16 mouse cellular contexts compared by ENCODE assay signal in the genomic region with DNA sequence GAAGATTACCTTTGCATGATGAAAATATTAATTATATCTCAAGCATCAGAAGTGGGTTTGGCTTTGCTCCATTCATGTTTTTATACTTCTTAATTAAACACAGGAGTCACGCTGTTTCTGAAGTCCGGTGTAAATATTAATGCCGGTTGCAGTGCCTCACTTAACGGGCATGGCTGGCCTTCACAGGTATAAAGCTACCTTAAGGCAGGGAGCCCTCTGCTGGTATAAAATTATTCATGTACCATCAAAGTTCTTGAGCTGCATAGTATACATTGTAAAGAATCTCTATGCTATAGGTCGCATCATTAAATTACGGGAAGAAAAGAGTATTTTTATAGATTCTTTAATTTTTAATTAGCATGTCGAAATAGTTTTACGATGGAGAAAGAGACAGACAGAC.
DNase-seq lines count a peak whose midpoint lies in the region; ATAC-seq lines count a peak whose summit lies in the region.
"Had no signal": no experiment of that assay in that cellular context is flagged by ENCODE, and none has a peak within 500 bp of the region (broad histone marks: within the 10 kb centered on the region; RNA-seq: fewer than 3 reads in every experiment).

No protein-coding gene starts in this region.

- no peaks in the 10 kb centered on the region for H3K9me3 ChIP-seq in midbrain, embryonic 12.5 days
- H3K9me3 ChIP-seq in midbrain, embryonic 10.5 days (replicated peaks), result no peaks in the 10 kb centered on the region
- no peaks in the 10 kb centered on the region for H3K9me3 ChIP-seq in hindbrain, embryonic 15.5 days

- ATAC-seq in frontal cortex, adult (ENCODE audit: low TSS enrichment), result peak; percentile 85
- peak; percentile 44; the same call in 1 of the 2 replicates for ATAC-seq in midbrain, embryonic 12.5 days (ENCODE audit: low FRiP score, low read depth)
- peak; percentile 75; the same call in 1 of the 2 replicates for ATAC-seq in hindbrain, embryonic 15.5 days (ENCODE audit: low FRiP score, low read depth)
- ATAC-seq in megakaryocyte progenitor cell, adult 5-6 weeks (replicated peaks; ENCODE audit: poor library complexity), result no peak
- ATAC-seq: forebrain, embryonic 16.5 days; intestine, postnatal 0 days had no signal

- no peaks in the 10 kb centered on the region for H3K4me1 ChIP-seq in midbrain, embryonic 12.5 days
- no peaks in the 10 kb centered on the region for H3K4me1 ChIP-seq in midbrain, embryonic 10.5 days
- no peaks in the 10 kb centered on the region for H3K4me1 ChIP-seq in hindbrain, embryonic 15.5 days (replicated peaks)

- no peak overlapping the region for H3K27ac ChIP-seq in midbrain, embryonic 12.5 days (replicated peaks)
- H3K27ac ChIP-seq in midbrain, embryonic 10.5 days (replicated peaks), result no peak overlapping the region
- H3K27ac ChIP-seq in hindbrain, embryonic 15.5 days (replicated peaks), result no peak overlapping the region
- H3K27ac ChIP-seq: liver, embryonic 14.5 days had no signal

- no peak overlapping the region for H3K9ac ChIP-seq in midbrain, embryonic 12.5 days (replicated peaks)
- no peak overlapping the region for H3K9ac ChIP-seq in hindbrain, embryonic 15.5 days
- H3K9ac ChIP-seq: liver, embryonic 14.5 days had no signal

- H3K4me2 ChIP-seq in midbrain, embryonic 12.5 days (replicated peaks), result no peak overlapping the region
- H3K4me2 ChIP-seq in hindbrain, embryonic 15.5 days, result no peak overlapping the region

- no peaks in the 10 kb centered on the region for H3K27me3 ChIP-seq in midbrain, embryonic 12.5 days
- no peaks in the 10 kb centered on the region for H3K27me3 ChIP-seq in midbrain, embryonic 10.5 days (ENCODE audit: low read depth, poor library complexity, severe bottlenecking)
- H3K27me3 ChIP-seq in hindbrain, embryonic 15.5 days, result no peaks in the 10 kb centered on the region

- no peak overlapping the region for H3K4me3 ChIP-seq in midbrain, embryonic 12.5 days
- H3K4me3 ChIP-seq in midbrain, embryonic 10.5 days, result no peak overlapping the region
- H3K4me3 ChIP-seq in hindbrain, embryonic 15.5 days, result no peak overlapping the region

- no peaks in the 10 kb centered on the region for H3K36me3 ChIP-seq in midbrain, embryonic 12.5 days
- H3K36me3 ChIP-seq in midbrain, embryonic 10.5 days, result no peaks in the 10 kb centered on the region
- no peaks in the 10 kb centered on the region for H3K36me3 ChIP-seq in hindbrain, embryonic 15.5 days

- WGBS in midbrain, embryonic 12.5 days, result 82% methylated on average over 8 of the region's 8 CpGs
- WGBS in midbrain, embryonic 10.5 days, result 84% methylated on average over 8 of the region's 8 CpGs
- WGBS in hindbrain, embryonic 15.5 days, result 68% methylated on average over 8 of the region's 8 CpGs

- no peak for DNase-seq in frontal cortex, postnatal 14 days (ENCODE audit: low spot score in 2 of 2)
- no peak for DNase-seq in midbrain, embryonic 10.5 days (ENCODE audit: low spot score)
- peak; percentile 8 for DNase-seq in telencephalon, adult 2 months (ENCODE audit: low read depth, low spot score)
- no peak for DNase-seq in T-cell, adult 2 months (ENCODE audit: low spot score)
- DNase-seq: adrenal gland, postnatal 25 days; cerebellum, postnatal 25 days; gastrocnemius, postnatal 14 days; kidney, postnatal 14 days; left cerebral cortex, postnatal 4 days had no signal
